Mouse (Mus musculus): ENCODE results near the gene Grb10.

DNA sequence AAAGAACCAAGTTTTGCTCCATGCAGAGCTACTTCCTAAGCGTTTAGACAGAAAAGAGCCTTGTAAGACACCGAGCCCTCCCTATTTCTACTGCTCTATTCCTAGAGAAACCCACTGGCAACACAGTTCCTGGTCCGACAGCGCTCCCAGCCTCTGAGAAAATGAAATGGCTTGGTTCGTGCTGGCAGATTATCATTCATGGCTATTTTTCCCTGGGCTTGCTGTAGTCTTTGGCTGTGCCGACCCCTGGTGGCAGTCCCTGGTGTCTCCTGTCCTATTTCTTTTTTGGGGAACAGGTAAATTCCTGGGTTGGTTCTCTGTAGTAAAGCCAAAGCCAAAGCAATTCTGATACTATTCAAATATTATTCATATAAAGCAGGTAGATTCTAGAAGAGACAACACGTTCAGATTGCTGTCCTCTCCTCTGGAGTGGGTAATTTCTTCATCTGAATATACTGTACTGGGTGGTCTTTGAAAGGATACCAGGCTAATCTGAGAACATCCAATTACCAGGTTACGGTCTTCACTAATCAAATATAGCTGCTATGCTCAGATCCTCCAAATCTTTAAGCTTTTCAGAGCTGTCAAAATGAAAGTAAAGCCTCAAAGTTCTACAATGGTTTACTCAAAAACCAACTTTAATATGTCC, 65.0 kb downstream of the Grb10 start:
- 0 out of 2 replicates have a peak, but pooled peaks have one; percentile 28 for TF ChIP-seq CTCF (IDR thresholded peaks at IDR 0.05; ENCODE audit: insufficient read depth, low read depth, low read length)
- TF ChIP-seq POLR2A (IDR thresholded peaks at IDR 0.05; ENCODE audit: insufficient read depth, low read depth, low read length): no peak

All from olfactory bulb, adult 2 months (tissue).